Mouse (Mus musculus) central nervous system, embryonic 18 days (tissue): ENCODE measurements around the gene Taf7l. TPM values are rescaled to one million over a fixed set of nuclear protein-coding genes. Genes with fewer than 3 reads are reported as not detected.

Source experiments
- polyA plus RNA-seq: library from polyadenylated mRNA; depleted of rRNA; stranded (reverse); fragments of >200 nt; gene quantifications from 2 replicates; pipeline ENCODE4 v1.2.3, GENCODE M21; 2012; rRNA removed

The Taf7l gene
- 0.07 and 0.23 TPM in 2 replicates for polyA plus RNA-seq

GRCm38 (mm10) chrX:134476290-134476689 is at the start of gene Taf7l:
Gene Taf7l (minus strand): TSS chrX:134476490.

Other genes with a start within 250 kb of the Taf7l start
- gene Trmt2b, start 199.5 kb downstream of the Taf7l start, polyA plus RNA-seq = 4.4 and 4.7 TPM in 2 replicates
- 83.4 and 102 TPM in 2 replicates for gene Tmem35a, start 181.3 kb downstream of the Taf7l start, polyA plus RNA-seq
- gene Cenpi, start 168.4 kb downstream of the Taf7l start, polyA plus RNA-seq = 3.4 and 4.7 TPM in 2 replicates
- 33.9 and 38.0 TPM in 2 replicates for gene Drp2, start 71.9 kb downstream of the Taf7l start, polyA plus RNA-seq
- 14.1 and 14.9 TPM in 2 replicates for gene Timm8a1, start 65.4 kb upstream of the Taf7l start, polyA plus RNA-seq
- 0.34 and 0.43 TPM in 2 replicates for gene Btk, start 107.1 kb upstream of the Taf7l start, polyA plus RNA-seq
- gene Rpl36a, start 109.2 kb upstream of the Taf7l start, polyA plus RNA-seq = 1,080 and 1,158 TPM in 2 replicates
- 4.0 and 4.6 TPM in 2 replicates for gene Gla, start 124.6 kb upstream of the Taf7l start, polyA plus RNA-seq
- 80.8 and 84.6 TPM in 2 replicates for gene Hnrnph2, start 124.7 kb upstream of the Taf7l start, polyA plus RNA-seq
- 24.8 and 24.9 TPM in 2 replicates for gene Armcx4, start 210.0 kb upstream of the Taf7l start, polyA plus RNA-seq
- gene Armcx1, start 241.5 kb upstream of the Taf7l start, polyA plus RNA-seq = 81.1 and 91.2 TPM in 2 replicates